Mouse (Mus musculus): Measurements from ENCODE around the gene Dlk2. TPM values are rescaled to one million over a fixed set of nuclear protein-coding genes. Genes with fewer than 3 reads are reported as not detected.
A peak's percentile ranks its signal among the peaks of the same experiment; 100 is the strongest.

The Dlk2 gene
- 0.19 and 0.57 TPM in 2 replicates for polyA plus RNA-seq (2014; fragmentation: Nextera tagmentation; extraction: Ambion mirVana)

- peaks cover 60% of the 10 kb centered on the region for H3K27me3 ChIP-seq (ENCODE audit: control insufficient read depth, insufficient read depth, low read length)
- H3K9me3 ChIP-seq (ENCODE audit: control insufficient read depth, low read length), result no peaks in the 10 kb centered on the region
- no peak within 1 kb of the TSS for H3K27ac ChIP-seq (replicated peaks in 1 of 2; ENCODE audit: control insufficient read depth in 1 of 2, insufficient read depth in 1 of 2, low read depth in 2 of 2, low read length in 2 of 2)
- peak within 1 kb of the TSS; percentile 98 for H3K4me2 ChIP-seq (ENCODE audit: low read length)
- peak within 1 kb of the TSS; percentile 44 to 56 for H3K4me3 ChIP-seq (ENCODE audit: control insufficient read depth in 1 of 2, insufficient read depth in 1 of 2, low read depth in 1 of 2, low read length in 2 of 2)
- under 1% methylated on average over 58 of the region's 86 CpGs for WGBS
- H3K36me3 ChIP-seq (ENCODE audit: control insufficient read depth, insufficient read depth, low read length), result no peaks in the 10 kb centered on the region
- no peak for ATAC-seq (ENCODE audit: insufficient number of reproducible peaks, insufficient read depth, low FRiP score, low read depth)
- H3K9ac ChIP-seq (ENCODE audit: low read length), result peak within 1 kb of the TSS; percentile 61
- H3K4me1 ChIP-seq (ENCODE audit: control insufficient read depth in 2 of 2, insufficient read depth in 2 of 2, low read length in 2 of 2), result peaks cover 8 to 9% of the 10 kb centered on the region in 2 experiments; a peak in 3 of 4 replicates
Measured at GRCm38 (mm10) chr17:46297364-46298219, at the start of gene Dlk2. TSS of gene Dlk2 (plus strand) at chr17:46297421.

GRCm38 (mm10) chr17:46247512-46248188, 49.6 kb upstream of the Dlk2 start, which contains the start of the genes Polr1c and Yipf3:
TSS of gene Polr1c (minus strand) at chr17:46248054.
TSS of gene Yipf3 (plus strand) at chr17:46248080.
- Histone ChIP-seq H3K36me3 (ENCODE audit: control insufficient read depth, insufficient read depth, low read length) (peaks cover 77% of the 10 kb centered on the region), H3K9me3 (ENCODE audit: control insufficient read depth, low read length) (no peaks in the 10 kb centered on the region), H3K4me2 (ENCODE audit: low read length) (peak within 1 kb of the TSS; percentile 77), H3K27me3 (ENCODE audit: control insufficient read depth, insufficient read depth, low read length) (no peaks in the 10 kb centered on the region), H3K9ac (ENCODE audit: low read length) (peak within 1 kb of the TSS; percentile 98), H3K27ac (replicated peaks in 1 of 2; ENCODE audit: control insufficient read depth in 1 of 2, insufficient read depth in 1 of 2, low read depth in 2 of 2, low read length in 2 of 2) (peak within 1 kb of the TSS; percentile 37 to 68), H3K4me3 (ENCODE audit: control insufficient read depth in 1 of 2, insufficient read depth in 1 of 2, low read depth in 1 of 2, low read length in 2 of 2) (peak within 1 kb of the TSS; percentile 81 to 90), H3K4me1 (ENCODE audit: control insufficient read depth in 2 of 2, insufficient read depth in 2 of 2, low read length in 2 of 2) (peaks cover 14 to 20% of the 10 kb centered on the region in 2 experiments)
- under 1% methylated on average over 53 of the region's 53 CpGs for WGBS
- peak; percentile 88 for ATAC-seq (ENCODE audit: insufficient number of reproducible peaks, insufficient read depth, low FRiP score, low read depth)

- H3K9ac ChIP-seq (ENCODE audit: low read length), result peak overlapping the region; percentile 98
- H3K4me1 ChIP-seq (ENCODE audit: control insufficient read depth in 2 of 2, insufficient read depth in 2 of 2, low read length in 2 of 2), result peaks cover 14 to 22% of the 10 kb centered on the region in 2 experiments
- H3K9me3 ChIP-seq (ENCODE audit: control insufficient read depth, low read length), result no peaks in the 10 kb centered on the region
- H3K36me3 ChIP-seq (ENCODE audit: control insufficient read depth, insufficient read depth, low read length), result peaks cover 72% of the 10 kb centered on the region
- peak overlapping the region; percentile 37 to 68 for H3K27ac ChIP-seq (replicated peaks in 1 of 2; ENCODE audit: control insufficient read depth in 1 of 2, insufficient read depth in 1 of 2, low read depth in 2 of 2, low read length in 2 of 2)
- no peaks in the 10 kb centered on the region for H3K27me3 ChIP-seq (ENCODE audit: control insufficient read depth, insufficient read depth, low read length)
- H3K4me3 ChIP-seq (ENCODE audit: control insufficient read depth in 1 of 2, insufficient read depth in 1 of 2, low read depth in 1 of 2, low read length in 2 of 2), result peak overlapping the region; percentile 81 to 90
- H3K4me2 ChIP-seq (ENCODE audit: low read length), result peak overlapping the region; percentile 77
- under 1% methylated on average over 37 of the region's 37 CpGs for WGBS
- ATAC-seq (ENCODE audit: insufficient number of reproducible peaks, insufficient read depth, low FRiP score, low read depth), result peak; percentile 20
Measured at GRCm38 (mm10) chr17:46248189-46248522, 49.1 kb upstream of the Dlk2 start.

- H3K27me3 ChIP-seq (ENCODE audit: control insufficient read depth, insufficient read depth, low read length), result peaks cover 16% of the 10 kb centered on the region
- H3K9ac ChIP-seq (ENCODE audit: low read length), result no peak overlapping the region
- no peak overlapping the region for H3K4me2 ChIP-seq (ENCODE audit: low read length)
- H3K9me3 ChIP-seq (ENCODE audit: control insufficient read depth, low read length), result no peaks in the 10 kb centered on the region
- H3K36me3 ChIP-seq (ENCODE audit: control insufficient read depth, insufficient read depth, low read length), result peaks cover 42% of the 10 kb centered on the region
- ATAC-seq (ENCODE audit: insufficient number of reproducible peaks, insufficient read depth, low FRiP score, low read depth), result no peak
- H3K4me1 ChIP-seq (ENCODE audit: control insufficient read depth in 2 of 2, insufficient read depth in 2 of 2, low read length in 2 of 2), result peaks cover 19 to 33% of the 10 kb centered on the region in 2 experiments
- WGBS, result 77% methylated on average over 7 of the region's 7 CpGs
- no peak overlapping the region for H3K27ac ChIP-seq (replicated peaks in 1 of 2; ENCODE audit: control insufficient read depth in 1 of 2, insufficient read depth in 1 of 2, low read depth in 2 of 2, low read length in 2 of 2)
- H3K4me3 ChIP-seq (ENCODE audit: control insufficient read depth in 1 of 2, insufficient read depth in 1 of 2, low read depth in 1 of 2, low read length in 2 of 2), result no peak overlapping the region
Measured at GRCm38 (mm10) chr17:46251174-46251573, 46.0 kb upstream of the Dlk2 start.

- Histone ChIP-seq H3K4me3 (ENCODE audit: control insufficient read depth in 1 of 2, insufficient read depth in 1 of 2, low read depth in 1 of 2, low read length in 2 of 2) (no peak overlapping the region), H3K4me1 (ENCODE audit: control insufficient read depth in 2 of 2, insufficient read depth in 2 of 2, low read length in 2 of 2) (peaks cover 13 to 24% of the 10 kb centered on the region in 2 experiments), H3K27me3 (ENCODE audit: control insufficient read depth, insufficient read depth, low read length) (peaks cover 16% of the 10 kb centered on the region), H3K9me3 (ENCODE audit: control insufficient read depth, low read length) (no peaks in the 10 kb centered on the region), H3K9ac (ENCODE audit: low read length) (peak overlapping the region; percentile 65), H3K27ac (replicated peaks in 1 of 2; ENCODE audit: control insufficient read depth in 1 of 2, insufficient read depth in 1 of 2, low read depth in 2 of 2, low read length in 2 of 2) (no peak overlapping the region), H3K36me3 (ENCODE audit: control insufficient read depth, insufficient read depth, low read length) (peaks cover 43% of the 10 kb centered on the region), H3K4me2 (ENCODE audit: low read length) (peak overlapping the region; percentile 100)
- 55% methylated on average over 14 of the region's 14 CpGs for WGBS
- ATAC-seq (ENCODE audit: insufficient number of reproducible peaks, insufficient read depth, low FRiP score, low read depth), result no peak
Measured at GRCm38 (mm10) chr17:46252571-46253451, 44.4 kb upstream of the Dlk2 start.

- ATAC-seq (ENCODE audit: insufficient number of reproducible peaks, insufficient read depth, low FRiP score, low read depth), result peak; percentile 60
- 2% methylated on average over 47 of the region's 48 CpGs for WGBS
- H3K9me3 ChIP-seq (ENCODE audit: control insufficient read depth, low read length), result no peaks in the 10 kb centered on the region
- H3K27me3 ChIP-seq (ENCODE audit: control insufficient read depth, insufficient read depth, low read length), result peaks cover 16% of the 10 kb centered on the region
- peak within 1 kb of the TSS; percentile 69 for H3K9ac ChIP-seq (ENCODE audit: low read length)
- H3K36me3 ChIP-seq (ENCODE audit: control insufficient read depth, insufficient read depth, low read length), result peaks cover 50% of the 10 kb centered on the region
- peak within 1 kb of the TSS; percentile 47 to 71 for H3K4me3 ChIP-seq (ENCODE audit: control insufficient read depth in 1 of 2, insufficient read depth in 1 of 2, low read depth in 1 of 2, low read length in 2 of 2)
- peak within 1 kb of the TSS; percentile 100 for H3K4me2 ChIP-seq (ENCODE audit: low read length)
- H3K27ac ChIP-seq (replicated peaks in 1 of 2; ENCODE audit: control insufficient read depth in 1 of 2, insufficient read depth in 1 of 2, low read depth in 2 of 2, low read length in 2 of 2), result no peak within 1 kb of the TSS
- H3K4me1 ChIP-seq (ENCODE audit: control insufficient read depth in 2 of 2, insufficient read depth in 2 of 2, low read length in 2 of 2), result peaks cover 13 to 24% of the 10 kb centered on the region in 2 experiments
Measured at GRCm38 (mm10) chr17:46253452-46254084, 43.7 kb upstream of the Dlk2 start, which contains the start of gene Lrrc73. TSS of gene Lrrc73 (plus strand) at chr17:46253531.

Data from heart, embryonic 14.5 days (tissue).